Mouse (Mus musculus): ENCODE measurements at regions not wholly inside any gene's neighbourhood (a gene's known extent, or its start where the extent isn't known, plus 50 kb on each side); places are given as distances from the start of the nearest gene placed in this dataset.

- 92% methylated on average over 7 of the region's 7 CpGs for WGBS
- TF ChIP-seq POLR2A (IDR thresholded peaks at IDR 0.05; ENCODE audit: control insufficient read depth, extremely low read depth, insufficient read depth, low read length, poor library complexity): no peak
- TF ChIP-seq CTCF (IDR thresholded peaks at IDR 0.05; ENCODE audit: borderline replicate concordance, control insufficient read depth, extremely low read depth, insufficient read depth, low read length, poor library complexity): no peak
- Histone ChIP-seq H3K27ac (ENCODE audit: control insufficient read depth, insufficient read depth, low read length) (no peak overlapping the region), H3K36me3 (ENCODE audit: control insufficient read depth, insufficient read depth, low read length) (no peaks in the 10 kb centered on the region), H3K4me3 (ENCODE audit: control insufficient read depth, insufficient read depth, low read length) (no peak overlapping the region), H3K4me1 (replicated peaks; ENCODE audit: control insufficient read depth, insufficient read depth, low read length) (no peaks in the 10 kb centered on the region), H3K27me3 (ENCODE audit: control insufficient read depth, insufficient read depth, low read length) (no peaks in the 10 kb centered on the region)
- DNase-seq: no peak
Observed at GRCm38 (mm10) chr10:91572796-91573195, 391.7 kb upstream of the Tmpo start.

- Histone ChIP-seq H3K27ac (ENCODE audit: control insufficient read depth, insufficient read depth, low read length) (no peak overlapping the region), H3K4me3 (ENCODE audit: control insufficient read depth, insufficient read depth, low read length) (no peak overlapping the region), H3K4me1 (replicated peaks; ENCODE audit: control insufficient read depth, insufficient read depth, low read length) (no peaks in the 10 kb centered on the region), H3K27me3 (ENCODE audit: control insufficient read depth, insufficient read depth, low read length) (no peaks in the 10 kb centered on the region), H3K36me3 (ENCODE audit: control insufficient read depth, insufficient read depth, low read length) (no peaks in the 10 kb centered on the region)
- WGBS: 93% methylated on average over 6 of the region's 6 CpGs
- DNase-seq: no peak
- no peak for TF ChIP-seq CTCF (IDR thresholded peaks at IDR 0.05; ENCODE audit: borderline replicate concordance, control insufficient read depth, extremely low read depth, insufficient read depth, low read length, poor library complexity)
- TF ChIP-seq POLR2A (IDR thresholded peaks at IDR 0.05; ENCODE audit: control insufficient read depth, extremely low read depth, insufficient read depth, low read length, poor library complexity): no peak
Observed at GRCm38 (mm10) chr10:91569046-91569445, 387.9 kb upstream of the Tmpo start.

GRCm38 (mm10) chr10:91566116-91566774 is 385.1 kb upstream of the Tmpo start:
- WGBS: 90% methylated on average over 7 of the region's 7 CpGs
- no peak overlapping the region for H3K27ac ChIP-seq (ENCODE audit: control insufficient read depth, insufficient read depth, low read length)

GRCm38 (mm10) chr10:91559307-91559706 is 378.2 kb upstream of the Tmpo start:
- Histone ChIP-seq H3K4me3 (ENCODE audit: control insufficient read depth, insufficient read depth, low read length) (no peak overlapping the region), H3K27me3 (ENCODE audit: control insufficient read depth, insufficient read depth, low read length) (no peaks in the 10 kb centered on the region), H3K36me3 (ENCODE audit: control insufficient read depth, insufficient read depth, low read length) (no peaks in the 10 kb centered on the region), H3K27ac (ENCODE audit: control insufficient read depth, insufficient read depth, low read length) (no peak overlapping the region), H3K4me1 (replicated peaks; ENCODE audit: control insufficient read depth, insufficient read depth, low read length) (no peaks in the 10 kb centered on the region)
- TF ChIP-seq POLR2A (IDR thresholded peaks at IDR 0.05; ENCODE audit: control insufficient read depth, extremely low read depth, insufficient read depth, low read length, poor library complexity): no peak
- TF ChIP-seq CTCF (IDR thresholded peaks at IDR 0.05; ENCODE audit: borderline replicate concordance, control insufficient read depth, extremely low read depth, insufficient read depth, low read length, poor library complexity): no peak
- DNase-seq: no peak
- WGBS: 94% methylated on average over 5 of the region's 5 CpGs

More at GRCm38 (mm10) chr10:91566116-91566774, 385.1 kb upstream of the Tmpo start:
- TF ChIP-seq CTCF (IDR thresholded peaks at IDR 0.05; ENCODE audit: borderline replicate concordance, control insufficient read depth, extremely low read depth, insufficient read depth, low read length, poor library complexity): no peak
- TF ChIP-seq POLR2A (IDR thresholded peaks at IDR 0.05; ENCODE audit: control insufficient read depth, extremely low read depth, insufficient read depth, low read length, poor library complexity): no peak
- H3K27me3 ChIP-seq (ENCODE audit: control insufficient read depth, insufficient read depth, low read length): no peaks in the 10 kb centered on the region
- no peaks in the 10 kb centered on the region for H3K4me1 ChIP-seq (replicated peaks; ENCODE audit: control insufficient read depth, insufficient read depth, low read length)
- no peaks in the 10 kb centered on the region for H3K36me3 ChIP-seq (ENCODE audit: control insufficient read depth, insufficient read depth, low read length)
- no peak overlapping the region for H3K4me3 ChIP-seq (ENCODE audit: control insufficient read depth, insufficient read depth, low read length)
- DNase-seq: no peak

GRCm38 (mm10) chr10:91548071-91548470 is 367.0 kb upstream of the Tmpo start:
- no peak for DNase-seq
- WGBS: 63% methylated on average over 4 of the region's 4 CpGs

GRCm38 (mm10) chr10:91546140-91546539 is 365.0 kb upstream of the Tmpo start:
- no peak for DNase-seq
- WGBS: 56% methylated on average over 9 of the region's 9 CpGs
- TF ChIP-seq CTCF (IDR thresholded peaks at IDR 0.05; ENCODE audit: borderline replicate concordance, control insufficient read depth, extremely low read depth, insufficient read depth, low read length, poor library complexity) (no peak), POLR2A (IDR thresholded peaks at IDR 0.05; ENCODE audit: control insufficient read depth, extremely low read depth, insufficient read depth, low read length, poor library complexity) (no peak)

More at GRCm38 (mm10) chr10:91548071-91548470, 367.0 kb upstream of the Tmpo start:
- no peak overlapping the region for H3K27ac ChIP-seq (ENCODE audit: control insufficient read depth, insufficient read depth, low read length)
- no peaks in the 10 kb centered on the region for H3K4me1 ChIP-seq (replicated peaks; ENCODE audit: control insufficient read depth, insufficient read depth, low read length)
- H3K27me3 ChIP-seq (ENCODE audit: control insufficient read depth, insufficient read depth, low read length): no peaks in the 10 kb centered on the region
- H3K4me3 ChIP-seq (ENCODE audit: control insufficient read depth, insufficient read depth, low read length): no peak overlapping the region
- TF ChIP-seq CTCF (IDR thresholded peaks at IDR 0.05; ENCODE audit: borderline replicate concordance, control insufficient read depth, extremely low read depth, insufficient read depth, low read length, poor library complexity): no peak
- TF ChIP-seq POLR2A (IDR thresholded peaks at IDR 0.05; ENCODE audit: control insufficient read depth, extremely low read depth, insufficient read depth, low read length, poor library complexity): no peak
- H3K36me3 ChIP-seq (ENCODE audit: control insufficient read depth, insufficient read depth, low read length): no peaks in the 10 kb centered on the region

More at GRCm38 (mm10) chr10:91546140-91546539, 365.0 kb upstream of the Tmpo start:
- Histone ChIP-seq H3K27ac (ENCODE audit: control insufficient read depth, insufficient read depth, low read length) (no peak overlapping the region), H3K4me1 (replicated peaks; ENCODE audit: control insufficient read depth, insufficient read depth, low read length) (no peaks in the 10 kb centered on the region), H3K36me3 (ENCODE audit: control insufficient read depth, insufficient read depth, low read length) (no peaks in the 10 kb centered on the region), H3K4me3 (ENCODE audit: control insufficient read depth, insufficient read depth, low read length) (no peak overlapping the region), H3K27me3 (ENCODE audit: control insufficient read depth, insufficient read depth, low read length) (no peaks in the 10 kb centered on the region)

All from thymus, adult 2 months (tissue).